Mouse (Mus musculus) regulatory T cell (primary cell): ENCODE measurements around the gene Acap1.
"Not testable (repeated sequence)": the region's sequence is repeated elsewhere in the genome, so short reads cannot be mapped to it uniquely, and the experiment has no call there.

Experiments used
- in situ Hi-C: fragments of 300-600 bp; cut with MboI, MseI; formaldehyde crosslinking; loops from one replicate; pipeline ENCODE4 v1.15.1; 2025; ENCODE audit warnings: high pct_unique_total_duplicates

Acap1 gene

DNA sequence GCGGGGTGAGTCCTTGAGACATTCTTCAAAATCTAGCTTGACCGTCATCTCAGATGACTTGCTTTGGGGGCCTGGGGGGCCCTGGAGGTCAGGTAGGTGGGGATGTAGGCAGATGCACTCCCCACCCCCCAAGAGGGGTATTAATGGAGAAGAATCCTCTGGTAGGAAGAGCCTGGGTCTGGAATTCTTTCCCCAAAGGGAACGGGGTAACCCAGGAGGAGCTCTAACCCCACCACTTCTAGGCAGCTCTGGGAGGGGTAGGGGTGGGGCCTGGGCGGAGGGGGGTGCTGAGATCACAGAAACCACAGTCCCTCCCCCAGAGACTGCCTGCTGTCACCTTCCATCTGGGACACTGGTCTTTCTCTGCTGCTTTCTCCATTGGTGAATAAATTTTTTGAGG is at the start of gene Acap1:
TSS of gene Acap1 (minus strand) at position 249 of the 400 bp plus-strand sequence.
- in situ Hi-C loops: loop anchor here (10.0 kb wide), 1 partner anchor 490 kb away; no protein-coding TSS in a partner anchor

DNA sequence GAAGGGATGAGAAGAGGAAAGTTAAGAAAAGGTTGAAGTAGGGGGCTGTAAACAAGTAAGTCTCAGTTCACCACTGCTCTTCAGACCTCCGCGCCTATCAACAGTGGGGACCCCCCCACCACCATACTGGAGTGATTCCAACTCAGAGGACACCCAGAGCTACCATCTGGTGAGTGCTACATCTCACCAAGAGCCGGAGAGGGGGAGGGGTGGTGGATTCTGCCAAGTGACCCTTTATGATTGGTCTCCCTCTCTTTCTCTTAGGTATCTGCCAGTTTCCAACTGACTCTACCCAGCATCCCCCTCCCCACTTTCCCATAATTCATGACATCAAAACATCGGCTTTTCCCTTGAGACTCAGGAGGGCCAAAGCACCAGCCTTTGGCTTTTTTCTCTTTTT is 45.6 kb upstream of the Acap1 start:
- in situ Hi-C loops: no loop called here

DNA sequence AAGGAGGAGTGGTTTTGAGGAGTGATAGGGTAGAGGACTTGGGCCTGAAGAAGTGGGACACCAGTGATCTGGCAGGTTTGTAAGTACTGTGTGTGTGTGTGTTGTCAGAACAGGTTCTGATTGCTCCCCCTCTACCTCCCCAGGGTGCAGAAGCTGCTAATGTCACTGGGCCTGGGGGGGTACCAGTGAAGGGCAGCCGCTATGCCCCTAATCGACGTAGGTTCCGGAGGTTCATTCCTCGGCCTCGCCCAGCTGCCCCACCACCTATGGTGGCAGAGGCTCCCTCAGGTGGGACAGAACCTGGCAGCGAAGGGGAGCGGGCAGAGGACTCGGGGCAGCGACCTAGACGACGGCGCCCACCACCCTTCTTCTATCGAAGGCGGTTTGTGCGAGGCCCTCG is 44.4 kb upstream of the Acap1 start:
- in situ Hi-C loops: no loop called here

DNA sequence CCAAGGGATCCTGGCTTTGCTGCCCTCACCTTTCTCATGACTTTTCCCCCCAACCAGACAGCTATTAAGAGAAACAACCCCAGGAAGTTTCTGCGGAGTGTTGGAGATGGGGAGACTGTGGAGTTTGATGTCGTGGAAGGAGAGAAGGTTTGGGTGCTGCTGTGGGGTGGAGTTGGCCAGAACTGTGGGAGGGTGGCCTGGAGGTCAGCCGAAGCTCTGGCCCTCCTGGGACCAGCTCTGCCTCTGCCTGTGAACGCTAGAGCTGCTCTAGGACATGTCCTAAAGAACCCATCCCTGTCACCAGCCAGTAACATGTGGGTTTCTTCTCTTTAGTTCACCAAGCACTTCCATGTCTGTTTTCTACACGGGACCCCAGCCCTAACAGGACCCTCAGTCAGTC is 43.8 kb upstream of the Acap1 start:
- in situ Hi-C loops: no loop called here

DNA sequence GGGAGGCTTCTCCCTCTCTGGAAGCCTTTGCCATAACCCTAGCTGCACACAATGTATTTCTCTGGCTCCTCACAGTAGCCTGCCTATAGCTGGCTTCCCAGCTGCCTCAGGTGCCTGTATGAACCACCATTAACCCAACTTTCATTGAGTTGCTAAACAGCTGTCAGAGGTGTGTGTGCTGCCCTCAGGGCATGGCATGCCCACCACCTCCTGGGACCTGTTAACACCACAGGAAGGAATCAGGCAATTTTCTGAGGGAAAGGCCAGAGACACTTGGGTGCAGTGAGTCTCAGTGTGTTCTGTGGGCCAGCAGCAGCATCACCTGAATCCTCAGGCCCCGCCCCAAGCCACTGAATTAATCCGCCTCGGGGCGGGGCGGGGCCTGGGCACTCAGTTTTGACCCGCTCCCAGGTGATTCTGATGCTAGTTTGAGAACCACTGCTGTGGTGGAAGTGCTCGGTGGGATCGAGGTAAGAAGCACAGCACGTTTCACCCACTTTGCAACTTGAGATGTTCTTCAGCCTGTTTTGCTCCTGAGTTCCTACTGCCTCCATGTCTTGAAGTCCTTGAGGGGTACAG is 43.2 kb upstream of the Acap1 start:
- in situ Hi-C loops: no loop called here

DNA sequence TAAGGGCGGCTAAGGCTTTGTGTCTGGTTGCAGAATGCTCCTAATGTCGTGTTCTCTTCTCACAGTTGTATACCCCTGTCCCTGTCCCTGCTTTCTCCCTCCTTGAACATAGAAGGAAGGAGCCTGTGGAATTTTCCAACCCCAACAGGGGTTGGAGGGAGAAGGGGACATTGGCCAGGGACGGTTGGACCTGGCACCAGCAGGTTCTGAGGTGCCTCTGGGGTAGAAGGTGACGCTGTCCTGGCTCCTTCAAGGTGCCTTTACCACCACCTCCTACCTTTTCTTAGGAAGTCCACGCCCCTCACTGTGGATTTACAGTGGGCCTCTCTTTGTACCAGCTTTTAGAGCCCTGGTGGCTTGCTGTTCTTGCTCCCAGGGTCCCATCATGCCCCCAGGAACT is 42.5 kb upstream of the Acap1 start:
- in situ Hi-C loops: no loop called here

DNA sequence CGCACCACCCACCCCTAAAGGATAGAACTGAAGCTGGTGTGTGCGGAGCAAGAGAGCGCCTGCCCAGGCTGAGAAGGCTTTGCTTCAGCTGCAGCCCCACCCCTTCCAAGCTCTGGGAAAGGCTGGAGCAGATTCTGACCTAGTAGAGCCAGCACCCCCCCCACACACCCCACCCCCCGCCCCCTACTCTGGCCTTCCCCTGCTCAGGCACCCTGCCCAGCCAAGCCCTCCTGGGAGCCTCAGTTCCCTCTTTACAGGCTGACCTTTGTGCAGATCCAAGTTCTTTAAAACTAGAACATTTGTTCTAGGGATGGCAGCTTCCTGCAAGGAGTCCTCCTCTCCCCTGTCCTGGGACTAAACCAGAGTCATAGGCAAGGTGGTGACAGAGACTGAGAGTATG is 42.0 kb upstream of the Acap1 start:
- in situ Hi-C loops: no loop called here

DNA sequence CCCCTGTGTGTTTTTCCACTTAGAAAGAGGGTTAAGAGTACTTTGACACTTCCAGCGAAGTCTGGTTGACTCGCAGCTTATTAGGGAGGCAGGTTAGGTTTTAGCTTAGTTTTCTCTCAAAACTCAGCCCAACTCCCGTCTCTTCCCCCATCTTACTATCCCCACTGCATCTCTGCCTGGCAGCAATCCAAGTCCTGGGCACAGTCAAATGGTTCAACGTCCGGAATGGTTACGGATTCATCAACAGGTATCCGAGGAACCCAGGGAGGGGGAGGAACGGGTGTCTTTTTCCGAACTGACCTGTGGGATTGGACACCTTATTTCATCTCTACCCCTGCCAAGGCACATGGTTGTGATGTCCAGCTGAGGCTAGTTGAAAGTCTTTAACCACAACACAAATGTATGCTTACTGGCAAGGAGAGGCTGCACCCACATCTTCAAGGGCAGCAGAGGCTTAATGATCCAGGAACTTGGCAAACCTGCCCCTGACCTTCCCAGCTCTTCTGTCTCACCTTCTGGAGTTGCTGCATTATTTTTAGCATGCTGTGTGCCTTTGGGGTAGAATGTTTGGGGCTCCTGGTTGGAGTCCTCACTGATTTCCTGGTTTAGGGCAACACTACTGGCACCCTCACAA is 41.5 kb upstream of the Acap1 start:
- in situ Hi-C loops: no loop called here

DNA sequence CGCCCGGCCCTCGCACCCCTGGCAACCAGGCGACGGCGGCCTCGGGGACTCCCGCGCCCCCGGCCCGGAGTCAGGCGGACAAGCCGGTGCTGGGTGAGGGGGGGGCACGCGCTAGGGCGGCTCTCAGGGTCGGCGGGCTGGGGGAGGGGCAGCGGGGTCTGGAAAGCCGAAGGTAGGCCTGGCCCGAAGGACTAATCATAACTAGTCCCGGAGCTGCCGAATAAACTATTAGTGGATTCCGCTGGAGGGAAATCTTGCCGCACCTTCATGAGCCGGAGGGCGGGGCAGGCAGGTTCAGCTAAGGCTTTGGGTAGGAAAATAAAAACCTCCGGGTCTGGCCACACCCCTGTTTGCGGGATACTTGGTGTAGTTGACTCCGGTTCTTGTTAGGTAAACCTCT is 40.8 kb upstream of the Acap1 start:
- in situ Hi-C loops: no loop called here

DNA sequence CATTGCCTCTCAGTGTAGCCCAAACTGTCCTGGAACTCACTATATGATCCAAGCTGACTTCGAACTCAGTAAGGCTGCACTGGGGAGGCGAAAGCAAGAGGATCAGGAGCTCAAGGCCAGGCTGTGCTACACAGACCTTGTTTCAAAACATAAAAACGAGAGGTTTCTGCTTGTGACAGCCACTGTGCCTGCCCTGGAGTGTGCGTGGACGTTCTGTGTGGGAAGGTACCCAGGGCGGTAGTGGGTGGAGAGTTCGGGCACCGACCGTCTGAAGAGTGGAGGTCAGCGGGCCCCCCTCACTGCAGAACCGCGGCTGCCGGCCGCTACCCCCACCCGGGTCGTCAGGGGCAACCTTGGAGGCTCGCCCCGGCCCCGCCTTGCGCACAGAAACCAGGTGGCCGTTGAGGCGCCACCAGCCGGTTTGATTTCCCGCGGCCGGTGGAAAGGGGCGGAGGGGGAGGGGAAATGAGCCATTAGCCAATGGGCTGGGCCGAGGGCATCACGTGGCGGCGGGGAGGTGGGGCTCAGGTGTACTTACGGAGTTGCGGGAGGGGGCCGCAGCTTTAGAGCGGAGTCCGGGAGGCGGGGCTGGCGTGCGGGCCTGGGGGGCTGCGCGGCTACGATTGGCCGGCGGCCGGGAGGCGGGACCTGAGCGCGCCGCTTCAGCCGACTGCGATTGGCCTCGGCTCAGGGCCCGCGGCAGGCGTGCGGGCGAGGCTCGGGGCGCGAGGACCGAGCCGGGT is 40.0 kb upstream of the Acap1 start, which contains the start of gene Ybx2:
TSS of gene Ybx2 (plus strand) at position 660 of the 743 bp plus-strand sequence.
- in situ Hi-C loops: no loop called here

DNA sequence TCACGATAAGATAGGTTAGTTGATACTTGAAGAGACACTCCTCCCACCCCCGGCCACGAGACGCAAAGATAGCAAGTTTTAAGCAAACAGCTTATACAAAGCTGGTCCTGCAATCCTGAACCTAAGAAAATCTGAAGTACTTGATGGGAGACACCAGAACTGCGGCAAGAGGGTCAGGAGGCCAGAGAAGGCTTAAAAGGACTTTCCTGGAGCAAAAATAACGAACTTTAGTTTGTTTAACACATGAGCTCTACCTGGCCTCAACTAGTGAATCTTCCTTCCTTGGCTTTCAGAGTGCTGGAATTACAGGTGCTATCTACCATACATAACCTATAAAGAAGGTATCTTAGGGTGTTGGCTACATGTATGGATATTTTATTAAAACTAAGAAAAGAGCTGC is 39.3 kb upstream of the Acap1 start:
- in situ Hi-C loops: no loop called here

DNA sequence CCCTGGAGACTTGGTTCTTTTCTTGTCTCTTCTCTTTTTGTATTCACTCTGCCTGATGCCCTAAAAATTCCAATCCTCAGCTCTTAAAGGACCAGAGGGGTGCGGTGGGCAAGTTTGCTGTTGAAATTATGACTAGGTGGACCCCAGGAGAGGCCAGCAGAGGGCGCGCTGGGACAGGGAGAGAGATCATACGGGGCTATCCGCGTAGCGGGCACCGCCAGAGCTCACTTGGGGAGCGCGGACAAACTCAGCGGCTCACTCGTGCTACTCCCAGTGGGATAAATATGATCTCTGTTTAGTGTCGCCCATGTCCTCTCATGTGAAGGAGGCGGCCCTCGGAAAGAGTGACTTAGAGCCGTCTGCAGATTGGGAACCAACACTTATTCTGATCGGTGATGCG is 38.8 kb upstream of the Acap1 start:
- in situ Hi-C loops: no loop called here

DNA sequence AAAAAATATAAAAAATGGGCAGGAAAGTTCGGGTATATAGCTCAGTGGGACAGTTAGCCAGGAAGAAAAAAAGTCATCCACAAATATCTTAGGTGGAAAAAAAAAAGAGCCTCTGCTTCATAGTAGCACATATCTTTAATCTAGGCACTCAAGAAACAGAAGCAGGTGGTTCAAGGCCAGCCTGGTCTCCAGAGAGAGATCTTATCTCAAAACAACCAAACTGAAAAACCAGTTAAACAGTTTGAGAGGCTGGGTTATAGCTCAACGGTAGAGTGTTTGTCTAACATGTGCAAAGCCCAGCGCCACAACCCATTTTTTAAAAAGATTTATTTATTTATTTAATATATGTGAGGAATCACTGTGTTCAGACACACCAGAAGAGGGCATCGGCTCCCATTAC is 37.7 kb upstream of the Acap1 start:
- in situ Hi-C loops: no loop called here

DNA sequence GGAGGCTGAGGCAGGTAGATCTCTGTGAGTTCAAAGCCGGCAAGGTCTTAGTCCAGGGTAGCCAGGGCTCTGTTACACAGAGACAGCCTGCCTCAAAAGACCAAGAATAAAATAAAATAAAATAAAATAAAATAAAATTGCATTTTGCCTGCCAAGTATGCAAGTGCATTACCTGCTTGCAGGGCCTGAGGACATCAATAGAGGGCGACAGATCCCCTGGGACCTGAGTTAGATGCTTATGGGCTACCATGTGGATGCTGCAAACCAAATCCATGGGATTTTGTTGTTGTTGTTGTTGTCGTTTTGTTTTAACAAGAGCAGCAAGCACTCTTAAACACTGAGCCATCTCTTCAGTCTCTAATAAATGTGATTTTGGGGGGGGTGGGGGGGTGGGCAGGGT is 36.9 kb upstream of the Acap1 start:
- in situ Hi-C loops: no loop called here

DNA sequence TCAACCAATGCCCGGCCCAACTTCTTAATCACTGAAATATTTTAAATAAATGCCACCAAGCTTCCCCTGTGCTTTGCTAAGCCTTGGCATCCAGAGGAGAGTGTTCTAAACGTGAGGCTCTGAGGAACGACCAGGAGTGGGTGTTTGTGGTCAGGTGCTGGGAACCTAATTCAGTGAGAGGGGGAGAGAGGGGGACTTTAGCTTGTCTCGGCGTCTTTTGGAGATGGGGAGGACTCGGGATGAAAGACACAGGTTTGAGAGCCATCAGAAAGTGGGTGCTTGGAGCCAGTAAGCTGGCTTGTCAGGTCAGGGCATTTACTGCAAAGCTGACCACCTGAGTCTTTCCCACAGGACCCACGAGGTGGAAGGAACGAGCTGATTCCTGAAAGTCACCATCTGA is 36.4 kb upstream of the Acap1 start:
- in situ Hi-C loops: no loop called here

DNA sequence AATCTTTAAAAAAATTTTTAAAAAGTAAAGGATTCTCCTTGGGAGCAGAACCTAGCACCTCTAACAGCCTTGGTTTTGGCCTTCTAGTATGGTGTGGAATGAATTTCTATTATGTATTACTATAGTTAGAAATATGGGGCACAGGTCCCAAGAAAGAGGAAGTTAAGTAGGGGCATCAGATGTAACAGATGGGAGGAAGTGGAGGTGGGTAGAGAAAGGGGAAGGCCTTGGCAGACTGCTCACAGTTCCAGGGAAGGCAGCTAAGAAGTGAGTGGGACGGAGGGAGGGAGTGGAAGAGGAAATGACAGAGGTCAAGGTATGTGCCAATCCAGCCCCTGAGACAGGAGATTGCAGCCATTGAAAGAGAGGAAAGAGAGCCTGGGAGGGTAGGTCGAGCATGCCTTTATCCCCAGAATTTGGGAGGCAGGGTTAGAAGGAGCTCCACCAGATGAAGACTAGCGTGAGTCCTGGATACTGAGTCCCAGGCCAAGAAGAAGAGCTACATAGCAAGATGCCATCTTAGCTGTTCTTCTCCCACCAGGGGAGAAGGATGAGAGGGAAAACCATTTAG is 35.7 kb upstream of the Acap1 start:
- in situ Hi-C loops: no loop called here

DNA sequence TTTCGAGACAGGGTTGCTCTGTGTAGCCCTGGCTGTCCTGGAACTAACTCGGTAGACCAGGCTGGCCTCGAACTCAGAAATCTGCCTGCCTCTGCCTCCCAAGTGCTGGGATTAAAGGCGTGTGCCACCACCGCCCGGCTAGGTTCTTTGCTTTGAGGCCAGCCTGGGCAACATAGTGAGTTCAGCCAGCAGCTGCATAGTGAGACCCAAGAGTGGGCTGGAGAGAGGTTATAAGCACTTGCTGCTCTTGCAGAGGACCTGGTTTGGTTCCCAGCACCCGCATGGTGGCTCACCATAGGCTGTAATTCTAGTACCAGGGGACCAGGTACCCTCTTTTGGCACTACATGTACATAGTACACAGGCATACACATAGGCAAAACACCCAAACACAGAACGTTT is 34.8 kb upstream of the Acap1 start:
- in situ Hi-C loops: not testable (repeated sequence)

DNA sequence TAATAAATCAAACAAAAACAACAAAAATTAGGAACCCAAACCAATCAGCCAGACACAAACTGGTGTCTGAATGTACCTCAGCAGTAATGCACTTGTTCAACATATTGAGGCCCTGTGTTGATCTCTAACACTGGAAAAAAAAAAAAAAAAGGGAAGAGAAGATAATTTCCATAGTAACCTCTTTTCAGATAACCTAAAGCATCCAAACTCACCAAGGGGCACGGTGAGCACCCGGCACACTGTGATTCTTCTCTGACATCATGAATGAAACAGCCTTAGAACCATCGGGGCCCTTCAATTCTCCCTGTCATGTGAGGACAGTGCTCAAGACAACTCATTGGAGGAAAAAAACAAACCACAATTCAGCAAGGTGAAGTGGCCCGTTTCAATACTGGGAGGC is 34.4 kb upstream of the Acap1 start:
- in situ Hi-C loops: no loop called here

DNA sequence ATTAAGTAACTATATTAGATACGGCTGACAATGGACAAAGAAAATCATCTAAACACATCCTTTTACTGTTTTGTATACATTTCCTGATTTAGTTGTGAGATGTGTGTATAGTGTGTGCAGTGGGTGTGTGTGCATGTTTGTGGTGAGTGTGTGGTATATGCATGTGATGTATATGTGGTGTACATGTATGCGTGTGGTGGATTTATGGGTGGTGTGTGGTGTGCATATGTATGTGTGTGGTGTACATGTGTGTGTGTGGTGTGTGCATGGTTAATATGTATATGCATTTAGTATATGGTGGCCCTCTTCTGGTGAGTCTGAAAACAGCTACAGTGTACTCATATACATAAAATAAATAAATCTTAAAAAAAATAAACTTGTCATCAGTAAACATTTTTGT is 32.2 kb upstream of the Acap1 start:
- in situ Hi-C loops: no loop called here

DNA sequence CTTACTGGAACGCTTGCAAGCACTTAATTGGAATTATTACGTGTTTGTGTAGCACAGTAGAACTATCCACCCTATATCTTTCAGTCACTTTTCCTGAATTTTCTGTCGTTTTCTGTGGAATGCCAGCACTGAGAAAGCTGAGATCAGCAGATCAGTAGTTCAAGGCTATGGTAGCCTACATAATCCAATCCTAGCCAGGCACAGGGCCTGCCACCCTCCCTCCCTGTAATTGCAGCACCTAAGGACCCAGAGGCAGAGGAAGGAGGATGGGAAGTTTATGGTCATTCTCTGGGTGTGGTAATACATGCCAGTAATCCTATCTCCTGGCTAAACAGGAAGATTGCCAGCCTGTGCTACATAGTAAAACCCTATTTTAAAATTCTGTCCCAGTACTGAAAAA is 27.5 kb upstream of the Acap1 start:
- in situ Hi-C loops: no loop called here

DNA sequence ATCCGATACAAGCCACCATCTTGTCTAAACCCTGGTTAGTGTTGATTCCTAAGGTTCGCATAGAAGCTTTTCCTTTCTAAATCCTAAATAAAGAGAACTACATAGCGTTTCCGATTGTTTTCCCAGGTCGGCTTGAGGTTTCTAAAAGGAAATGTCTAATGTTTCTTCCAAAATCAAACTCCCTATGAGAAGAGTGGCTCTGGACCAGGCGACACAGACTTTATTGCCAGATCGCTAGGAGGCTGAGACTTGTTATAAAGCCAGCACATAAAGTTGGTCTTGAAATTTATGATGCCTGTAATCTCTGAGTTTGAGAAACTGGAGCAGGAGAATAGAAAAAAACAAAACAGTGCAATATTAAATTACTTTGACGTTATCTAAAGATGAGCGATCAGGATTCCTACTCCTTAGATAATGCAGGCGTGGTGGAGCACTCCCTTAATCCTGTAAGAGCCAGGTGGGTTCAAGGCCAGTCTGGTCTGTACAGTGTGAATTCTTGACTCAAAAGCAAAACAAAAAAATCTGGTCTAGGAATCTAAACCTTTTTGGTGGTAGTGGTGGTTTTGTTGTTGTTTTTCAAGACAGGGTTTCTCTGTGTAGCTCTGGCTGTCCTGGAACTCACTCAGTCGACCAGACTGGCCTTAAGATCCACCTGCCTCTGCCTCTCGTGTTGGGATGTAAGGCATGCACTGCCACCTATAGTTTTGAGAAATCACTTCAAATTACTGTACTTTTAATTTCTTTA is 26.8 kb upstream of the Acap1 start:
- in situ Hi-C loops: no loop called here
